Mouse (Mus musculus) CD4-positive, CD25-positive, alpha-beta regulatory T cell, adult 4 months (primary cell): ENCODE data around the gene Nyx. TPM values are rescaled to one million over a fixed set of nuclear protein-coding genes. Genes with fewer than 3 reads are reported as not detected.

Experiments used
- ATAC-seq: one replicate; pipeline ENCODE4 v1.8.0; 2017
- polyA plus RNA-seq, 2 experiments: library from polyadenylated mRNA; unstranded; fragments of 100-300 nt; shearing (Covaris generic); gene quantifications; one replicate each; pipeline ENCODE4 v1.2.1; 2017

Nyx gene
- polyA plus RNA-seq, 2 experiments from 2014 or later: 0.08 TPM; not detected in 1

GRCm38 (mm10) chrX:13492922-13493321 is 27.0 kb downstream of the Nyx start:
- no peak for ATAC-seq

- no peak for ATAC-seq
Observed at GRCm38 (mm10) chrX:13494892-13495703, 29.2 kb downstream of the Nyx start.

- no peak for ATAC-seq
Observed at GRCm38 (mm10) chrX:13500284-13500683, 34.4 kb downstream of the Nyx start.

GRCm38 (mm10) chrX:13502862-13503375 is 37.0 kb downstream of the Nyx start:
- ATAC-seq: no peak

GRCm38 (mm10) chrX:13504389-13504788 is 38.5 kb downstream of the Nyx start:
- no peak for ATAC-seq

GRCm38 (mm10) chrX:13506376-13506775 is 40.5 kb downstream of the Nyx start:
- ATAC-seq: no peak

GRCm38 (mm10) chrX:13513127-13513526 is 47.2 kb downstream of the Nyx start:
- no peak for ATAC-seq

- ATAC-seq: no peak
Observed at GRCm38 (mm10) chrX:13513864-13514263, 48.0 kb downstream of the Nyx start.

- peak; percentile 39 for ATAC-seq
Observed at GRCm38 (mm10) chrX:13516451-13516850, 50.5 kb downstream of the Nyx start.

GRCm38 (mm10) chrX:13518019-13518418 is 52.1 kb downstream of the Nyx start:
- no peak for ATAC-seq

- ATAC-seq: no peak
Observed at GRCm38 (mm10) chrX:13518781-13519407, 53.0 kb downstream of the Nyx start.

- ATAC-seq: no peak
Observed at GRCm38 (mm10) chrX:13519408-13519783, 53.5 kb downstream of the Nyx start.

GRCm38 (mm10) chrX:13520566-13520965 is 54.7 kb downstream of the Nyx start:
- ATAC-seq: no peak

- ATAC-seq: no peak
Observed at GRCm38 (mm10) chrX:13521288-13521687, 55.4 kb downstream of the Nyx start.

Other genes starting within 250 kb of the Nyx start
- 10 to 100 TPM; 34.7 to 48.4 TPM for gene Ddx3x, start 185.1 kb upstream of the Nyx start, polyA plus RNA-seq
- 10 to 100 TPM; 39.1 to 41.9 TPM for gene Gpr34, start 166.0 kb downstream of the Nyx start, polyA plus RNA-seq
- under 1 TPM in 1 of 2 experiments, not detected in 1; 0.12 TPM for gene Gpr82, start 195.3 kb downstream of the Nyx start, polyA plus RNA-seq